Mouse (Mus musculus): ENCODE data around the gene Miox. TPM values are rescaled to one million over a fixed set of nuclear protein-coding genes. Genes with fewer than 3 reads are reported as not detected.

Miox gene
- polyA plus RNA-seq, 1 experiment, result 0.04 TPM

GRCm38 (mm10) chr15:89322670-89323522, 11.3 kb upstream of the Miox start, which contains the start of gene Adm2:
Gene Adm2 (plus strand): TSS chr15:89322720.
- Histone ChIP-seq H3K79me2 (ENCODE audit: control insufficient read depth, insufficient read depth) (no peaks in the 10 kb centered on the region), H3K4me3 (peak within 1 kb of the TSS; percentile 79), H3K27me3 (ENCODE audit: control insufficient read depth, insufficient read depth, insufficient read length) (no peaks in the 10 kb centered on the region), H3K4me2 (ENCODE audit: low read depth) (peak within 1 kb of the TSS; percentile 86), H3ac (ENCODE audit: control insufficient read depth, insufficient read length) (peak within 1 kb of the TSS; percentile 24), H3K36me3 (ENCODE audit: control insufficient read depth, insufficient read depth) (no peaks in the 10 kb centered on the region)
- peak; percentile 36 for TF ChIP-seq POLR2AphosphoS2 (IDR thresholded peaks at IDR 0.05; ENCODE audit: insufficient read length, low read depth)
- peak; percentile 58 for TF ChIP-seq POLR2A (IDR thresholded peaks at IDR 0.05; ENCODE audit: insufficient read length, low read depth)
- peak; percentile 47; the same call in 1 of the 2 replicates for TF ChIP-seq CEBPB (IDR thresholded peaks at IDR 0.05; ENCODE audit: insufficient read depth, poor library complexity, severe bottlenecking)
- peak in 2 of 3 experiments; percentile 11 to 41 for TF ChIP-seq MYOG (IDR thresholded peaks at IDR 0.05; ENCODE audit: control insufficient read depth in 1 of 3, insufficient read depth in 1 of 3, insufficient read length in 2 of 3, low read depth in 2 of 3)
- no peak for TF ChIP-seq E2F4 (IDR thresholded peaks at IDR 0.05; ENCODE audit: insufficient read depth)
- TF ChIP-seq USF1 (IDR thresholded peaks at IDR 0.05; ENCODE audit: low read depth), result no peak
- no peak for TF ChIP-seq SRF (IDR thresholded peaks at IDR 0.05; ENCODE audit: control insufficient read depth, insufficient read length, low read depth)
- TF ChIP-seq MAX (IDR thresholded peaks at IDR 0.05; ENCODE audit: low read depth), result peak; percentile 75
- no peak for TF ChIP-seq TCF12 (IDR thresholded peaks at IDR 0.05; ENCODE audit: insufficient read depth, poor library complexity, severe bottlenecking)
- TF ChIP-seq MYOD1 (IDR thresholded peaks at IDR 0.05; ENCODE audit: control insufficient read depth in 1 of 3, insufficient read length in 2 of 3, low read depth in 2 of 3), result no peak
- TF ChIP-seq TCF3 (IDR thresholded peaks at IDR 0.05; ENCODE audit: insufficient read length, low read depth), result no peak

GRCm38 (mm10) chr15:89323656-89324055, 10.5 kb upstream of the Miox start:
- peak overlapping the region; percentile 86 for H3K4me2 ChIP-seq (ENCODE audit: low read depth)
- TF ChIP-seq USF1 (IDR thresholded peaks at IDR 0.05; ENCODE audit: low read depth) (no peak), E2F4 (IDR thresholded peaks at IDR 0.05; ENCODE audit: insufficient read depth) (no peak), POLR2AphosphoS2 (IDR thresholded peaks at IDR 0.05; ENCODE audit: insufficient read length, low read depth) (no peak), REST (IDR thresholded peaks at IDR 0.05; ENCODE audit: insufficient read depth, insufficient read length) (no peak), TCF12 (IDR thresholded peaks at IDR 0.05; ENCODE audit: insufficient read depth, poor library complexity, severe bottlenecking) (no peak), MYOG (IDR thresholded peaks at IDR 0.05; ENCODE audit: control insufficient read depth in 1 of 3, insufficient read depth in 1 of 3, insufficient read length in 2 of 3, low read depth in 2 of 3) (no peak), POLR2A (IDR thresholded peaks at IDR 0.05; ENCODE audit: insufficient read length, low read depth) (no peak), MYOD1 (IDR thresholded peaks at IDR 0.05; ENCODE audit: control insufficient read depth in 1 of 3, insufficient read length in 2 of 3, low read depth in 2 of 3) (no peak), SRF (IDR thresholded peaks at IDR 0.05; ENCODE audit: control insufficient read depth, insufficient read length, low read depth) (no peak), TCF3 (IDR thresholded peaks at IDR 0.05; ENCODE audit: insufficient read length, low read depth) (no peak), MAX (IDR thresholded peaks at IDR 0.05; ENCODE audit: low read depth) (no peak), CEBPB (IDR thresholded peaks at IDR 0.05; ENCODE audit: insufficient read depth, poor library complexity, severe bottlenecking) (no peak)
- peak overlapping the region; percentile 24 for H3ac ChIP-seq (ENCODE audit: control insufficient read depth, insufficient read length)
- H3K36me3 ChIP-seq (ENCODE audit: control insufficient read depth, insufficient read depth), result no peaks in the 10 kb centered on the region
- H3K27me3 ChIP-seq (ENCODE audit: control insufficient read depth, insufficient read depth, insufficient read length), result no peaks in the 10 kb centered on the region
- H3K79me2 ChIP-seq (ENCODE audit: control insufficient read depth, insufficient read depth), result no peaks in the 10 kb centered on the region
- peak overlapping the region; percentile 79 for H3K4me3 ChIP-seq

- no peak overlapping the region for H3K4me3 ChIP-seq
- H3K79me2 ChIP-seq (ENCODE audit: control insufficient read depth, insufficient read depth), result no peaks in the 10 kb centered on the region
- H3K36me3 ChIP-seq (ENCODE audit: control insufficient read depth, insufficient read depth), result no peaks in the 10 kb centered on the region
- TF ChIP-seq POLR2AphosphoS2 (IDR thresholded peaks at IDR 0.05; ENCODE audit: insufficient read length, low read depth) (peak; percentile 83), POLR2A (IDR thresholded peaks at IDR 0.05; ENCODE audit: insufficient read length, low read depth) (peak; percentile 27), REST (IDR thresholded peaks at IDR 0.05; ENCODE audit: insufficient read depth, insufficient read length) (no peak)
- H3ac ChIP-seq (ENCODE audit: control insufficient read depth, insufficient read length), result no peak overlapping the region
- no peak overlapping the region for H3K4me2 ChIP-seq (ENCODE audit: low read depth)
- H3K27me3 ChIP-seq (ENCODE audit: control insufficient read depth, insufficient read depth, insufficient read length), result no peaks in the 10 kb centered on the region
Measured at GRCm38 (mm10) chr15:89326441-89326840, 7.8 kb upstream of the Miox start.

- Histone ChIP-seq H3K4me2 (ENCODE audit: low read depth) (no peak overlapping the region), H3K79me2 (ENCODE audit: control insufficient read depth, insufficient read depth) (no peaks in the 10 kb centered on the region), H3K4me3 (no peak overlapping the region), H3ac (ENCODE audit: control insufficient read depth, insufficient read length) (no peak overlapping the region), H3K36me3 (ENCODE audit: control insufficient read depth, insufficient read depth) (no peaks in the 10 kb centered on the region), H3K27me3 (ENCODE audit: control insufficient read depth, insufficient read depth, insufficient read length) (peaks cover 29% of the 10 kb centered on the region)
- TF ChIP-seq E2F4 (IDR thresholded peaks at IDR 0.05; ENCODE audit: insufficient read depth), result no peak
- TF ChIP-seq USF1 (IDR thresholded peaks at IDR 0.05; ENCODE audit: low read depth), result no peak
- no peak for TF ChIP-seq TCF12 (IDR thresholded peaks at IDR 0.05; ENCODE audit: insufficient read depth, poor library complexity, severe bottlenecking)
- TF ChIP-seq MYOD1 (IDR thresholded peaks at IDR 0.05; ENCODE audit: control insufficient read depth in 1 of 3, insufficient read length in 2 of 3, low read depth in 2 of 3), result no peak
- no peak for TF ChIP-seq TCF3 (IDR thresholded peaks at IDR 0.05; ENCODE audit: insufficient read length, low read depth)
- TF ChIP-seq MAX (IDR thresholded peaks at IDR 0.05; ENCODE audit: low read depth), result no peak
- no peak for TF ChIP-seq SRF (IDR thresholded peaks at IDR 0.05; ENCODE audit: control insufficient read depth, insufficient read length, low read depth)
- no peak for TF ChIP-seq MYOG (IDR thresholded peaks at IDR 0.05; ENCODE audit: control insufficient read depth in 1 of 3, insufficient read depth in 1 of 3, insufficient read length in 2 of 3, low read depth in 2 of 3)
- TF ChIP-seq POLR2AphosphoS2 (IDR thresholded peaks at IDR 0.05; ENCODE audit: insufficient read length, low read depth), result no peak
- TF ChIP-seq POLR2A (IDR thresholded peaks at IDR 0.05; ENCODE audit: insufficient read length, low read depth), result no peak
- no peak for TF ChIP-seq REST (IDR thresholded peaks at IDR 0.05; ENCODE audit: insufficient read depth, insufficient read length)
- no peak for TF ChIP-seq CEBPB (IDR thresholded peaks at IDR 0.05; ENCODE audit: insufficient read depth, poor library complexity, severe bottlenecking)
Measured at GRCm38 (mm10) chr15:89334774-89335537, 758 bp downstream of the Miox start.
